Mouse (Mus musculus) kidney, adult 2 months (tissue): Measurements from ENCODE around the gene Mlh3.

Source experiments
- CTCF ChIP-seq: fragments of 200-500 bp; conservative IDR thresholded peaks from 2 replicates; pipeline ENCODE4 v1.5.1; 2011; ENCODE audit warnings: low read depth, mild to moderate bottlenecking, control low read depth, low read length, moderate library complexity, mixed read lengths; ENCODE audit not compliant: insufficient read depth, insufficient read length
- POLR2A ChIP-seq: fragments of 200-500 bp; IDR thresholded peaks from one replicate; pipeline ENCODE4 v1.6.1; 2011; ENCODE audit warnings: low read depth, low read length, control low read depth

DNA sequence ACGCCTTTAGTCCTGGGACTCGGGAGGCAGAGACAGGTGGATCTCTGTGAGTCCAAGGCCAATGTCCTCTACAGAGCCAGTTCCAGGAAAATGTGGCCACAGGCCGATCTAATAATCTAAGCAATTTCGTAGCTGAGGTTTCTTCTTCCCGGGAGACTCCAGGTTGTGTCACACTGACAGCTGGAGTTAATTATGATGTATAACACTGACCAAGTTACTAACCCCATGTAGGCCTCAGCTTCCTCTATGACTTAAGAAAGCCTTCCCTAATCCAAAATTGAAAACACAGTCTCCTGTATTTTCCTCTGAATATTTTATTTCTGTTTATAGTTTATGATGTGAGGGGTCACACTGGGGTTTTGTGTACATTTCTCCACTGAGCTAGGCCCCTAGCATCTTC, 55.4 kb downstream of the Mlh3 start:
- TF ChIP-seq CTCF (no peak), POLR2A (no peak)
